In genomic region chr8:126616736-126617135, GRCm38 (mm10) we compare ENCODE assay signal across 15 mouse cellular contexts. TPM values are rescaled to one million over a fixed set of nuclear protein-coding genes. Genes with fewer than 3 reads are reported as not detected.
DNase-seq lines count a peak whose midpoint lies in the region; ATAC-seq and TF ChIP-seq lines count a peak whose summit lies in the region.
"Had no signal": no experiment of that assay in that cellular context is flagged by ENCODE, and none has a peak within 500 bp of the region (broad histone marks: within the 10 kb centered on the region; RNA-seq: fewer than 3 reads in every experiment).

No protein-coding gene starts in this region.

- TF ChIP-seq EP300 in stomach, postnatal 0 days (optimal IDR thresholded peaks at IDR 0.05): no peak

- no peak for TF ChIP-seq CTCF in stomach, postnatal 0 days (IDR thresholded peaks at IDR 0.05; ENCODE audit: low read depth)
- no peak for TF ChIP-seq CTCF in midbrain, postnatal 0 days (IDR thresholded peaks at IDR 0.05)

- 52% methylated on average over 5 of the region's 5 CpGs for WGBS in stomach, postnatal 0 days
- WGBS in midbrain, postnatal 0 days: 83% methylated on average over 5 of the region's 5 CpGs

- H3K27ac ChIP-seq in stomach, postnatal 0 days (replicated peaks): peak overlapping the region; percentile 95; the same call in 1 of the 2 replicates
- H3K27ac ChIP-seq in midbrain, postnatal 0 days (ENCODE audit: low read depth, low read length): no peak overlapping the region
- H3K27ac ChIP-seq: hindbrain, postnatal 0 days; liver, embryonic 12.5 days had no signal

- H3K9ac ChIP-seq in stomach, postnatal 0 days (ENCODE audit: low read length): no peak overlapping the region
- no peak overlapping the region for H3K9ac ChIP-seq in midbrain, postnatal 0 days (replicated peaks; ENCODE audit: low read length, poor library complexity, severe bottlenecking)
- H3K9ac ChIP-seq: liver, embryonic 12.5 days had no signal

- H3K4me1 ChIP-seq in stomach, postnatal 0 days (replicated peaks; ENCODE audit: control insufficient read depth, insufficient read depth): peaks cover 14% of the 10 kb centered on the region; the same call in 1 of the 2 replicates
- no peaks in the 10 kb centered on the region for H3K4me1 ChIP-seq in midbrain, postnatal 0 days (ENCODE audit: insufficient read depth, low read length)

- ATAC-seq in stomach, postnatal 0 days (ENCODE audit: low FRiP score, low TSS enrichment): no peak
- ATAC-seq in midbrain, postnatal 0 days (ENCODE audit: low FRiP score): no peak
- ATAC-seq: forebrain, embryonic 16.5 days; hindbrain, postnatal 0 days; liver, embryonic 12.5 days had no signal

- H3K9me3 ChIP-seq in stomach, postnatal 0 days (ENCODE audit: control insufficient read depth, low read length): no peaks in the 10 kb centered on the region
- H3K9me3 ChIP-seq in midbrain, postnatal 0 days (ENCODE audit: low read length): 0 out of 2 replicates have a peak, but pooled peaks cover 5% of the 10 kb centered on the region
- H3K9me3 ChIP-seq: G1E; liver, embryonic 12.5 days had no signal

- no peak overlapping the region for H3K4me2 ChIP-seq in stomach, postnatal 0 days (replicated peaks; ENCODE audit: low read depth)
- H3K4me2 ChIP-seq in midbrain, postnatal 0 days (ENCODE audit: low read depth, low read length, poor library complexity, severe bottlenecking): no peak overlapping the region

- H3K36me3 ChIP-seq in stomach, postnatal 0 days (ENCODE audit: control insufficient read depth, insufficient read depth, low read length): no peaks in the 10 kb centered on the region
- H3K36me3 ChIP-seq in midbrain, postnatal 0 days (ENCODE audit: insufficient read depth, low read length): no peaks in the 10 kb centered on the region
- H3K36me3 ChIP-seq: G1E; liver, embryonic 12.5 days had no signal

- peak; percentile 59 for DNase-seq in gastrocnemius, adult 18-20 months (ENCODE audit: low spot score)
- DNase-seq in gastrocnemius, postnatal 10 days: no peak
- peak; percentile 53 for DNase-seq in kidney, adult 9 months
- DNase-seq in kidney, postnatal 25 days: no peak
- DNase-seq in thymus, postnatal 25 days: peak; percentile 42
- DNase-seq in thymus, postnatal 10 days (ENCODE audit: low spot score in 2 of 2): no peak
- no peak for DNase-seq in stomach, postnatal 0 days (ENCODE audit: low spot score)
- DNase-seq in midbrain, postnatal 0 days (ENCODE audit: low spot score): no peak
- DNase-seq: cerebellum, adult 9-11 months; layer of hippocampus, postnatal 36 days; thymus, postnatal 36 days had no signal

- no peaks in the 10 kb centered on the region for H3K27me3 ChIP-seq in stomach, postnatal 0 days (ENCODE audit: control insufficient read depth, insufficient read depth, low read length)
- H3K27me3 ChIP-seq in midbrain, postnatal 0 days (ENCODE audit: insufficient read depth, low read length): no peaks in the 10 kb centered on the region
- H3K27me3 ChIP-seq: liver, embryonic 12.5 days had no signal

- no peak overlapping the region for H3K4me3 ChIP-seq in stomach, postnatal 0 days (ENCODE audit: low read depth, low read length)
- no peak overlapping the region for H3K4me3 ChIP-seq in midbrain, postnatal 0 days (ENCODE audit: low read depth, low read length)
- H3K4me3 ChIP-seq: liver, embryonic 12.5 days had no signal

RNA-seq across cellular contexts. Expression of gene Irf2bp2, which starts 22.9 kb away (rescaled TPM):
- total RNA-seq in gastrocnemius, adult 18-20 months (2021): 10 to 100 TPM; 33.8 to 49.6 TPM
- total RNA-seq in gastrocnemius, postnatal 10 days (2021): 10 to 100 TPM; 53.3 to 55.5 TPM
- 10.1 and 10.2 TPM in 2 replicates for polyA plus RNA-seq in stomach, postnatal 0 days (2015; fragmentation: Nextera tagmentation; extraction: Ambion mirVana)
- total RNA-seq in midbrain, postnatal 0 days (2014; rRNA removed): 81.3 and 88.2 TPM in 2 replicates
- polyA plus RNA-seq in midbrain, postnatal 0 days (2015; fragmentation: Nextera tagmentation; extraction: Ambion mirVana): 8.0 and 9.2 TPM in 2 replicates

Comparison
In these comparisons a context has a peak if more than half of its experiments do, and no peak if none do; other contexts are left out.
1. DNase-seq: peak in gastrocnemius, adult 18-20 months (single experiment), kidney, adult 9 months (single experiment) and thymus, postnatal 25 days (single experiment); none in gastrocnemius, postnatal 10 days (single experiment), kidney, postnatal 25 days (0 of 2), thymus, postnatal 10 days (0 of 2), stomach, postnatal 0 days (single experiment) and midbrain, postnatal 0 days (single experiment).